Mouse (Mus musculus): ENCODE data around the gene Hopx.

Hopx gene

DNA sequence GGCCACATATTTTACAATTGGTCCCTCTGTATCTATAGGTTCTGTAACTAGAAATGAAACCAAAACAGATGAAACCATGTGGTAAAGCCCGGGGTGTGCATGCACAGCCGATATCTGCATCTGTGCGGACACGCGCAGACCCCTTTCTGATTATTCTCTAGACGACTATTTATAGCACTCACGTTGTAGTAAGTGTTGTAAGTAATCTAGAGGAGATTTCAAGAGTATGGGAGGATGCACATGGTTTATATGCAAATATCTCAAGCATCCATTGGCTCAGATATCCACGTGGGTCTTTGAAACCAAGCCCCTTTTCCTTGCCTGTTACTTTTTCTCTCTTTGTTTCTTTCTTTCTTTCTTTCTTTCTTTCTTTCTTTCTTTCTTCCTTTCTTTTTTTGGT lies 41.1 kb downstream of the Hopx start:
- in situ Hi-C loops (cut with MseI, MboI): no loop called here

GRCm38 (mm10) chr5:77071626-77072025 lies 43.3 kb downstream of the Hopx start:
- in situ Hi-C loops (cut with MseI, MboI): no loop called here

- in situ Hi-C loops (cut with MseI, MboI): no loop called here
These were observed 43.9 kb downstream of the Hopx start for GRCm38 (mm10) chr5:77070987-77071386.

- in situ Hi-C loops (cut with MseI, MboI): no loop called here
These were observed 47.6 kb downstream of the Hopx start for GRCm38 (mm10) chr5:77067321-77067720.

- in situ Hi-C loops (cut with MseI, MboI): no loop called here
These were observed 53.4 kb downstream of the Hopx start for GRCm38 (mm10) chr5:77061372-77062038.

- in situ Hi-C loops (cut with MseI, MboI): no loop called here
These were observed 54.6 kb downstream of the Hopx start for GRCm38 (mm10) chr5:77060363-77060762.

DNA sequence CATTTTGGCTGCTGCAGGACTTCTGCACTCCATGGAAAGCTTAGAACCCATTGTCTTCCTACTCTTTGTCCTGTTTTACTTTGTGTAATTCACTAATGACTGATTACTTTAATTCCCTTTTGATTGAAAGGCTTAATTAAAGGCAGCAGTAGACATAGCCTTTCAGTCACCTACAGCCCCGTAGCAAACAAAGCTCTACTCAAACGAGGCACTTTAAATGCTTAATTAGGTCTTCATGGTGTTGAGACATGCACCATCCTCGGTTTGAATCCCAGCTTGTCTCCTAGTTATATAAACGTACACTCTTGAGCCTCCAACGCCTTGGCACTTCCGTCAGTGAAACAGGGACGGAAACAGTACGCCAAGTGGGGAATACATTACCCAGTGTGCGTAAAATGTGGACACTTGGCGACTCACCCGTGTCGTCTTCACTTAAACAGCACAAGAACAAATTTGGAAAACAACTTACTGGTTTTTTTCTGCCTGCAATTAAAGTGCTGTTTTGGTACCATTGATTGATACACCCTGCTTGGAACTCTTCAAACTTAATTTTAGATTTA lies 58.0 kb downstream of the Hopx start:
- in situ Hi-C loops (cut with MseI, MboI): no loop called here

GRCm38 (mm10) chr5:77052616-77053015 lies 62.3 kb downstream of the Hopx start:
- in situ Hi-C loops (cut with MseI, MboI): no loop called here

DNA sequence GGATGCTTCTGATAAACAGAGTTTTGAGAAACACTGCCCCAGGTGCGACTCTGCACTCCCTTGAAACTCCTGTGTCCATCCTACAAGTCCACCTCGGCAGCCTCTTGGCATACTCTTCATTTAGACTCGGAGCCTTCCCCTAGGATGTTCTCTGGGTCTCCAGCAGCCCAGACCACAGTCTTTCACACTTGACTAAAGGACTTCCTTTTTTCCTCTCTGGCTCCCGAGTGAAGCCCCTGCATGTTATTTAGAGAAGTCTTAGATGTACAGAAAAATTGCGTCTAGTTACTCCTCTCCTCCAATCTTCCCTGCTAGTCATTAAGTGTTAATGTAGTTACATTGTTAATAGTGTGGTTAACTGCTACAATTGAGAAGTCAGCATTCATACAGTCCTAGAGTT lies 70.6 kb downstream of the Hopx start:
- in situ Hi-C loops (cut with MseI, MboI): no loop called here

GRCm38 (mm10) chr5:77039391-77039790 lies 75.5 kb downstream of the Hopx start:
- in situ Hi-C loops (cut with MseI, MboI): no loop called here

GRCm38 (mm10) chr5:77038451-77038850 lies 76.5 kb downstream of the Hopx start:
- in situ Hi-C loops (cut with MseI, MboI): no loop called here

All from mouse trophoblast stem cell (cell line).